Mouse (Mus musculus) forebrain, postnatal 0 days (tissue): Measurements from ENCODE around the gene S1pr3. TPM values are rescaled to one million over a fixed set of nuclear protein-coding genes. Genes with fewer than 3 reads are reported as not detected.

Experiments used
- ATAC-seq: fragments of 200-750 bp; cut with Nextera tagmentation; 2 replicates; pipeline ENCODE4 v1.8.0; 2017; ENCODE audit warnings: mild to moderate bottlenecking, moderate library complexity
- DNase-seq: peaks from one replicate; pipeline ENCODE4 v3.0.0-alpha.2; 2015
- H3K27ac ChIP-seq: fragments of 300-500 bp; sonication (generic); 2 replicates; pipeline ENCODE4 v1.5.1; 2014; ENCODE audit warnings: low read depth, mild to moderate bottlenecking, antibody characterized with exemption, low read length, moderate library complexity, mixed read lengths
- H3K27me3 ChIP-seq: fragments of 300-500 bp; sonication (generic); 2 replicates; pipeline ENCODE4 v1.6.1; 2014; ENCODE audit warnings: mild to moderate bottlenecking, low read length, mixed read lengths; ENCODE audit not compliant: insufficient read depth
- H3K36me3 ChIP-seq: fragments of 300-500 bp; sonication (generic); 2 replicates; pipeline ENCODE4 v1.6.1; 2014; ENCODE audit warnings: mild to moderate bottlenecking, moderate library complexity; ENCODE audit not compliant: insufficient read depth
- H3K4me1 ChIP-seq: fragments of 300-500 bp; sonication (generic); 2 replicates; pipeline ENCODE4 v1.6.1; 2014; ENCODE audit warnings: antibody characterized with exemption; ENCODE audit not compliant: insufficient read depth
- H3K4me2 ChIP-seq: fragments of 300-500 bp; sonication (generic); 2 replicates; pipeline ENCODE4 v1.6.1; 2014; ENCODE audit warnings: low read depth, mild to moderate bottlenecking, moderate library complexity
- H3K4me3 ChIP-seq: fragments of 300-500 bp; sonication (generic); 2 replicates; pipeline ENCODE4 v1.5.1; 2014; ENCODE audit warnings: low read depth, low read length, mixed read lengths
- H3K9ac ChIP-seq: fragments of 300-500 bp; sonication (generic); 2 replicates; pipeline ENCODE4 v1.6.1; 2014; ENCODE audit warnings: mild to moderate bottlenecking
- H3K9me3 ChIP-seq: fragments of 300-500 bp; sonication (generic); 2 replicates; pipeline ENCODE4 v1.6.1; 2016; ENCODE audit warnings: low read length
- CTCF ChIP-seq: sonication (generic); IDR thresholded peaks from 2 replicates; pipeline ENCODE4 v1.5.1; 2016; ENCODE audit warnings: antibody characterized with exemption, control low read depth, low read depth
- WGBS: fragments of 180-500 bp; shearing (Covaris S2); extraction: QIAGEN DNeasy Blood & Tissue Kit; methylation state at CpG from one replicate; pipeline ENCODE4 v1.1.7; 2014; 5-methylcytosine and 5-hydroxymethylcytosine counted together
- polyA plus RNA-seq: library from polyadenylated mRNA; unstranded; fragments of >200 nt; fragmentation: Nextera tagmentation; extraction: Ambion mirVana; gene quantifications from 2 replicates; pipeline ENCODE4 v1.2.1, GENCODE M21; 2015
- total RNA-seq: library from RNA; depleted of rRNA; stranded (reverse); fragments of >200 nt; gene quantifications from 2 replicates; pipeline ENCODE4 v1.2.3, GENCODE M21; 2014

The S1pr3 gene
- total and polyA plus RNA-seq, 2 experiments from 2014 or later, result 8.4 to 9.6 TPM

DNA sequence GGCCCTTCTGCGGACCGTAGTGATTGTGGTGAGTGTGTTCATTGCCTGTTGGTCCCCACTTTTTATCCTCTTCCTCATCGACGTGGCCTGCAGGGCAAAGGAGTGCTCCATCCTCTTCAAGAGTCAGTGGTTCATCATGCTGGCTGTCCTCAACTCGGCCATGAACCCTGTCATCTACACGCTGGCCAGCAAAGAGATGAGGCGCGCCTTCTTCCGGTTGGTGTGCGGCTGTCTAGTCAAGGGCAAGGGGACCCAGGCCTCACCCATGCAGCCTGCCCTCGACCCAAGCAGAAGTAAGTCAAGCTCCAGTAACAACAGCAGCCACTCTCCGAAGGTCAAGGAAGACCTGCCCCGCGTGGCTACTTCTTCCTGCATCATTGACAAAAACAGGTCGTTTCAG is 11.1 kb downstream of the S1pr3 start:
- 93% methylated on average over 15 of the region's 15 CpGs for WGBS
- Histone ChIP-seq H3K36me3 (no peaks in the 10 kb centered on the region), H3K9ac (no peak overlapping the region), H3K4me3 (no peak overlapping the region), H3K4me1 (peaks cover 15% of the 10 kb centered on the region; the same call in 1 of the 2 replicates), H3K9me3 (no peaks in the 10 kb centered on the region), H3K4me2 (no peak overlapping the region), H3K27ac (no peak overlapping the region), H3K27me3 (no peaks in the 10 kb centered on the region)
- no peak for TF ChIP-seq CTCF
- DNase-seq (no peak), ATAC-seq (no peak)

DNA sequence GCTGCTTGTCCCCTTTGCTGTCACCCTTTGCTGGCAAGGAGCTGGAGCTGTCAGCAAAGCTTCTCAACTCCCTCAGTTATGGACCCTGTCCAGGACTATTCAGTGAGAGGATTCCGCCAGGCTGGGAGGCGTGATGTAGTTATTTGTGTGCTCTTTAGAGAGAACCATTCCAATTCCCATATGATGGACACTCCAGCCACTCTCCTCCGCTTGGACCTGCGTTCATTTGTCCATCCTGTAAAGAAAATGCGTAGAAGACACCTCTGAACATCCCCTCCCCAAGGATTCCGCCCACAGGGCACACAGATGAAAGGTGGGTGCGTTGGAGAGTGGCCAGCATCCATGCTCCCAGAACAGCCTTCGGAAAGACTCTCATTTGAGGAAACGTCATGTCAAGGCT is 12.4 kb downstream of the S1pr3 start:
- Histone ChIP-seq H3K4me2 (no peak overlapping the region), H3K4me3 (no peak overlapping the region), H3K4me1 (peaks cover 16% of the 10 kb centered on the region), H3K36me3 (no peaks in the 10 kb centered on the region), H3K27me3 (no peaks in the 10 kb centered on the region), H3K9me3 (no peaks in the 10 kb centered on the region), H3K27ac (no peak overlapping the region), H3K9ac (no peak overlapping the region)
- TF ChIP-seq CTCF, result no peak
- DNase-seq (peak; percentile 51), ATAC-seq (no peak)
- WGBS, result 65% methylated on average over 9 of the region's 9 CpGs

DNA sequence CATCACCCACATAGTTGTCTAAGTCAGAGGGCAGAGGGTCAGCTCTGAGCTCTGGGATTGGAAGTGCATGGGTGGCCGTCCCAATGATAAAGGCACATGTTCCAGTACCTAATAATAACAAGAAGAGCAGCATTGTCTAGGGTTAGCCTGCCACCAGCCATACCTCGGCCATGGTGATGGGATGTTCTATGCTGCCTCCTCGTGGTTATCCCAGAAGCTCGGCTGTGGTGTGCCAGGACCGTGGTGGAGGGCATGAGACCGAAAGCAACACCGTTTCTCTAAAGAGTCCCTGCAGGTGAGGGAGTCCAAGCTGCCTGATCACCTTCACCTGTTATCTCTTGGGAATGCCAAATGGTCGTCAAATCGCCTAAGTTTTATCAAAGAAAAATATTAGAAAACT is 15.2 kb downstream of the S1pr3 start:
- DNase-seq (no peak), ATAC-seq (no peak)
- Histone ChIP-seq H3K4me3 (no peak overlapping the region), H3K27ac (no peak overlapping the region), H3K9me3 (no peaks in the 10 kb centered on the region), H3K9ac (no peak overlapping the region), H3K36me3 (no peaks in the 10 kb centered on the region), H3K4me1 (peaks cover 8% of the 10 kb centered on the region; the same call in 1 of the 2 replicates), H3K27me3 (no peaks in the 10 kb centered on the region), H3K4me2 (no peak overlapping the region)
- TF ChIP-seq CTCF, result 0 out of 2 replicates have a peak, but pooled peaks have one; percentile 22
- WGBS, result 81% methylated on average over 9 of the region's 9 CpGs

DNA sequence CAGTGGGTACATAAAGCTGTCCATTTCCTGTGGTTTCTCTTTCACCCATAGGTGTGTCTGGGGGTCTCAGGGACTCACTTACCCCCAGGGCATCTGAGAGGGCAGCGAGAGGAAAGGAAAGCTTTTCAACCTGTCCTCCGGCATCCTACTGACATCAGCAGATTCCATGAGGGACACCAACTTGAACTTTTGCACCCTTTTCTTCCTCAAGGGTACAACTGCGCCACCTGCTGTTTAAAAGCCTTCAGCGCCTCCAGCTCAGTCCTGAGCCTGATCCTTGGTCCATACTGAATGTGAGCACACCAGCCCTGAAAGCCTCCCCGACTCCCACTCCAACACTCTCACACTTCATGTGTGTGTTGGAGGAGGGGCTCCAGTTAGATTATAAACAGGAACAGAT is 16.2 kb downstream of the S1pr3 start:
- peak; percentile 68 for DNase-seq
- Histone ChIP-seq H3K9me3 (no peaks in the 10 kb centered on the region), H3K4me1 (peaks cover 3% of the 10 kb centered on the region; the same call in 1 of the 2 replicates), H3K27me3 (no peaks in the 10 kb centered on the region), H3K36me3 (peaks cover under 1% of the 10 kb centered on the region; the same call in 1 of the 2 replicates), H3K4me3 (no peak overlapping the region), H3K4me2 (no peak overlapping the region), H3K9ac (no peak overlapping the region), H3K27ac (no peak overlapping the region)
- 34% methylated on average over 5 of the region's 5 CpGs for WGBS
- peak; percentile 76 for TF ChIP-seq CTCF
- ATAC-seq, result no peak

DNA sequence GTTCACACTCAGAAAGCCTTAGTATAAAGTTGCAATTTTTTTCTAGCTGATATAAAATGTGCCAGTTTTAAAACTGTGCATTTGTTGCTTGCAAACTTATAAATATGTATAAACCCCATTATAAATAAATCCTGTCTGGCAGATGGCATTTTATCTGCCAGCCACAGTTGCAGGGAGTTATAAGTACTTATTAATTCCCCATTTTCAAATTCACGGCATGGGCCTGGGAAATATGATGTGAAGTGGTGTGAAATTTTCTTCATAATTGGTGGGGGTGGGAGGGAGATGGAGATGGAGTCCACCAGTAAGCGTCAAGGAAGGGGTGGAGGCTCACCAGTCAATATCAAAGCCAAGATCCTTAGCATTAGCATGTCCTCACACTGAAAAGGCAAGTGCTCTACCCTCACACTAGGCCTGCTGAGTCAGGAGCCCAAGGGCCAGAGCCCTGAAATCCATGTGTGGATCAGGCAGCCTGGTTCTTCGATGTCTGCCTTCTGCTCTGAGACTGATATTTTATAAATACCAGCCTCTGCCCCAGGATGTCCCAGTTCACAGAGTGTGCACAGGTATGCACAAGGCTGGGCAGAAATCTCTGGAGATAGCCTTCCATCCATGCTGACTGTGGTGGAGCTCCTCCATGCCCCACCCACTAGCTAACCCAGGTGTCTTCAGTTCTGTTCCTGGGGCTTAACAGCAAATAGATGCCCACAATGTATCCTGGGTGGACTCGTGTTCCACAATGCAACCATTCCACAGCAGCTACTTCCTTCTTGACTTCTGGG is 17.4 kb downstream of the S1pr3 start:
- no peak overlapping the region for H3K4me2 ChIP-seq
- peaks cover 3% of the 10 kb centered on the region; the same call in 1 of the 2 replicates for H3K4me1 ChIP-seq
- ATAC-seq (peak; percentile 38), DNase-seq (peak; percentile 51)
- no peak for TF ChIP-seq CTCF
- 0 out of 2 replicates have a peak overlapping the region, but pooled peaks have one; percentile 15 for H3K27ac ChIP-seq
- 54% methylated on average over 4 of the region's 4 CpGs for WGBS
- no peaks in the 10 kb centered on the region for H3K27me3 ChIP-seq
- peaks cover 5% of the 10 kb centered on the region; the same call in 1 of the 2 replicates for H3K36me3 ChIP-seq
- H3K9ac ChIP-seq, result no peak overlapping the region
- no peak overlapping the region for H3K4me3 ChIP-seq
- H3K9me3 ChIP-seq, result no peaks in the 10 kb centered on the region

DNA sequence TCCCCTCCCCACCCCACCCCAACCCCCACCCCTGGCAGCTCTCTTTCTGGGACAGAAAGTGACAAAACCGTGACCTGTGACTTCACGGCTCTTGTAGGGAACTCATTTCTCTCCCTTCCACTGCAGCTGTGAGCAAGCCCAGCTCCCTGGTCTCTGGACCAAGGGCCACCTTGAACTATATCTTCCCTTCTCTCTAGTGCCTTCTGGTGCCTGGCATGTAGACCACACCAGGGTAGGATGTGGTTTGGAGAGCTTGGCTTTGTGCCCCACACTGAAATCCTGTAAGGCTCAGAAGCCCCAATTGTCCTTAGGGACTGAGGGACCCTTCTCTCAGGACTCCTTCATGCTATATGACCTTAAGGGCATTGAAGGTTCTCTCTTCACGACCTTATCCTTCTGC is 24.9 kb downstream of the S1pr3 start:
- Histone ChIP-seq H3K4me2 (no peak overlapping the region), H3K9me3 (no peaks in the 10 kb centered on the region), H3K4me1 (no peaks in the 10 kb centered on the region), H3K9ac (no peak overlapping the region), H3K36me3 (peaks cover 5% of the 10 kb centered on the region; the same call in 1 of the 2 replicates), H3K27me3 (no peaks in the 10 kb centered on the region), H3K4me3 (no peak overlapping the region), H3K27ac (no peak overlapping the region)
- TF ChIP-seq CTCF, result no peak
- ATAC-seq, result no peak
- WGBS, result 64% methylated on average over 3 of the region's 3 CpGs
- no peak for DNase-seq

DNA sequence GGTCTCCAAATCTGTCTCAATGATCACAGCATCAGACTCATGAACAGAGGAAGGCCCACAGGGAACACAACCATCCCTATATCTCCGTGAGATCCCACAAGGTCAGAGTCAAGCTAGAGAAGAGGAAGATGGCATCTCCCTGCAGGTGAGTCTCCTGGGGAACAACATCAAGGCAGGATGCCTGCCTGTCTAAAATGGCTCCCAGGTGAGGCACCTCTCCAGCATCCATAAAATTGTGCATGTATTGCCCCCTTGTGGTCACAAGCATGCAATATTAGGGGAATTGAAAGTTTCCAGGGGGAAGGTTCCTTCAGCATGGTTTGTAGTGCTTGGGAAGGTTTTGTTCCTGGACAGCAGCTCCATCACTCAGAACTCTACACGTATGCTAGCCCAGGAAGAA is 26.0 kb downstream of the S1pr3 start:
- peak; percentile 61 for TF ChIP-seq CTCF

More for the DNA sequence above, 26.0 kb downstream of the S1pr3 start:
- Histone ChIP-seq H3K27me3 (no peaks in the 10 kb centered on the region), H3K4me3 (no peak overlapping the region), H3K9me3 (no peaks in the 10 kb centered on the region), H3K36me3 (peaks cover 5% of the 10 kb centered on the region; the same call in 1 of the 2 replicates), H3K9ac (no peak overlapping the region), H3K4me2 (no peak overlapping the region), H3K4me1 (no peaks in the 10 kb centered on the region), H3K27ac (no peak overlapping the region)
- DNase-seq, result no peak
- 66% methylated on average over 2 of the region's 2 CpGs for WGBS
- no peak for ATAC-seq
